Mouse (Mus musculus) heart, adult 11 months (tissue): Measurements from ENCODE around the gene Hectd1.
A peak's percentile ranks its signal among the peaks of the same experiment; 100 is the strongest.

Source experiments
- DNase-seq: peaks from one replicate; pipeline ENCODE4 v3.0.0; 2022

Hectd1 gene

GRCm38 (mm10) chr12:51843576-51844520 lies 14.5 kb upstream of the Hectd1 start:
- DNase-seq = no peak

DNA sequence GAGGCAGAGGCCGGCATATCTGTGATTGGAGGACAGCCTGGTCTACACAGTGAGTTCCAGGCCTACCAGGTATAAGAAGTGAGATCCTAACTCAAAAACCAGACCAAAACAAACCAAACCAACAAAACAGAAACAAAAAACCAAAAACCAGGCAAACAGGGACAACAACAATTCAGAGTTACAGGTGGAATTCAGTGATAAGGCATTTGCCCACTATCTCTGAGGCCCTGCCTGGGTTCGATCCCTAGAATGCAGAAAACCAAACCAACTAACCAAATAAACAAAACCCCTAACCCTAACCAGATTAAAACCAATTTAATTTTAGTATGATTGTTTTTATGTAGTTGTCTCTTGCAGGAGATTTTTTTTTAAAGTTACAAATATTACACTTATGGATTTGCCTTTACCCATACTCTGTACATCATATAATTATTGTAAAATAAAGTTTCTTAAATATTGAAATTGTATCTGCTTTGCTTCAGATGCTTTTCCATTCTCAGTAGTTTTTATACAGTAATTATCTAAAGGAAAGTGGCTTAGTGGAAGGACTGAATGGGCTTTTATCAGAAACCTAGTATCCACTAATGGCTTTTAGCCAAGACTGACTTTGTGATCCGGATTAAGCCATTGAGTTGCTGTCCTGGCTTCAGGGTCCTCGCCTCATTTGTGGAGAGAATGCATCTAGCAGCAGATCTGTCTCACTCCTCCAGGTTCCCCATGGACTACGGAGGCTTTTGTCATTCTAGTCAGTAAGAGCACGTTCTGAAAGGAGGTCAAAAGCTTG lies 12.9 kb upstream of the Hectd1 start:
- no peak for DNase-seq

DNA sequence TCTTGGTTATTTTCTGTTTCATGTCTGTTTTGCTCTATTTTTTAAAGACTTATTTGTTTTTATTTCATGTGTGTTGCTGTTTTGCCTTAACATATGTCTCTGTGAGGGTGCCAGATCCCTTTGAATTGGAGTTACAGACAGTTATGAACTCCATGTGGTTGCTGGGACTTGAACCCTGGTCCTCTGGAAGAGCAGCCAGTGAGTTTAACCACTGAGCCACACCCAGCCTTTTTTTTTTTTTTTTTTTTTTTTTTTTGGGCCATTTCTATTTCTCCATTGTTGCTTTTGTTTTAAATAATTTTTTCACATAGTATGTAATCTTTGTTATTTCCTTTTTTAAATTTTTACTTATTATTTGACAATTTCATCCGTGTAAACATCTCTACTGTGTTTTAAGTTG lies 10.5 kb upstream of the Hectd1 start:
- no peak for DNase-seq

DNA sequence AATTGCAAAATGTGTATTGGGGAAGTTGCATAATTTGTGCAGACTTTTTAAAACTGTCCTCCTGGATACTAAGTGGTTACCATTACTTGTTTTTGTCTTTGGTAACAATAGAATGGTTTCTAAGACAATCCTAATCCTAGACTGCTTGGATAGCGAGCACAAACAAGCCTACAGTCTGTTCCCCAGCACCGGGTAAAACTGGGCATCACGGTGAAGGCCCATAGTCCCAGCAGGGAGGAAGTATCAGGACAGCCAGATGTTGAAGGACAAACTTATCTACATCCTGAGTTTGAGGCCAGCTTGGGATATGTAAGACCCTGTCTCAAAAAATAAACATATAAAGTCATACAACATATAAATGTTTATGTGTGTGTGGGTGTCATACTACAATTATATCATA lies 5.9 kb upstream of the Hectd1 start:
- DNase-seq = no peak

GRCm38 (mm10) chr12:51831931-51832330 lies 2.6 kb upstream of the Hectd1 start:
- DNase-seq = peak; percentile 81

GRCm38 (mm10) chr12:51831296-51831695 lies 2.0 kb upstream of the Hectd1 start:
- peak; percentile 52 for DNase-seq

- DNase-seq = peak; percentile 86
Measured at GRCm38 (mm10) chr12:51830671-51831070, 1.3 kb upstream of the Hectd1 start.

DNA sequence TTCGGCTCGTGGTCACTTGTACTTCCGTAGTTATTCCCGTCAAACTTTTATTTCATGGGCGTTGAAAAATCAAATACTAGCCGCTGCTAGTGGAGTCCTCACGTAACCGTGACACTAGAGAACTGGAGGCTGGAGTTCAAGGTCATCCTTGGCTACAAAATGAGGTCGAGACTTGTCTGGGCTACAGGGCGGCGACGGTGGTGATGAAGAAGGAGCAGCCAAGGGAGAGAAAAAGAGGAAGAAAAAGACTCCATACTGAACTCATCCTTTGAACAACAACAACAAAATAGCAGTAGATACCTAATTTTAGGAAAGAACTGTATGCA lies 704 bp upstream of the Hectd1 start:
- no peak for DNase-seq

- DNase-seq = no peak
Measured at GRCm38 (mm10) chr12:51828716-51829289, 533 bp downstream of the Hectd1 start.

GRCm38 (mm10) chr12:51827958-51828650 lies 1.2 kb downstream of the Hectd1 start:
- no peak for DNase-seq

- DNase-seq = no peak
Measured at GRCm38 (mm10) chr12:51825338-51825737, 4.0 kb downstream of the Hectd1 start.

DNA sequence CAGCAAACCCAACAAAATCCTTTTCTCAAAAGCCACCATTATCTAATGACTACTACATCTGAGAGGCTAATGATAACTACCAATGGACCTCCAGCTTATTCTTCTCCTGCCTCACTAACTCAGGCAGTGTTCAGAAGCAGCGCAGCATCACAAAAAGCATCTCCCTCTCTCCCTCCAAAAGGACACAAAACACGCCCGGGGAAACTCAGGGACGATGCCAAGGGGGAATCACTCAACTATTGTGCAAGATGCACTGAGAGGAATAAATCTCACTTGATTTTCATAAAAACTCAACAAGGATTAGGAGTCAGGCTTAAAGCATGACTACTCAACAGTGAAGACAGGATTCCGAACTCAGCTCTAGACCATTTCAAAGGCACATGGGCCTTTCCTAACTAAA lies 6.0 kb downstream of the Hectd1 start:
- no peak for DNase-seq

DNA sequence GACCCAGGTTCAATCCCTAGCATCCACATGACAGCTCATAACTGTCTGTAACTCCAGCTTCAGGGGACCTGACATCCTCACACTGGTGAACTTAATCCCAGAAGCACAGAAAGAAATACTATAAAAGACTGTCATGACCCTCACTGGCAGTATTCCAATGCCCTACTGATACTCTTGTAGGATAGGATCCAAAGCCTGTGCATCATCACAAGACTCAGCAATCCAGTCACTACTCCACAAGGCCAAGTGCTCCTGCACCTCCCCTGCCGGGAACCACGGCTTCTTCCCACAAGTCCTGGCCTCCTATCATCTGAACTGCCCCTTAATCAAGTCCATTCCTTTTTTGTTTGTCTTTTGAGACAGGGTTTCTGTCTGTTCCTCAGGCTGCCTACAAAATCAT lies 6.5 kb downstream of the Hectd1 start:
- DNase-seq = no peak

GRCm38 (mm10) chr12:51822236-51822635 lies 7.1 kb downstream of the Hectd1 start:
- no peak for DNase-seq

GRCm38 (mm10) chr12:51821256-51821655 lies 8.1 kb downstream of the Hectd1 start:
- peak; percentile 93 for DNase-seq

DNA sequence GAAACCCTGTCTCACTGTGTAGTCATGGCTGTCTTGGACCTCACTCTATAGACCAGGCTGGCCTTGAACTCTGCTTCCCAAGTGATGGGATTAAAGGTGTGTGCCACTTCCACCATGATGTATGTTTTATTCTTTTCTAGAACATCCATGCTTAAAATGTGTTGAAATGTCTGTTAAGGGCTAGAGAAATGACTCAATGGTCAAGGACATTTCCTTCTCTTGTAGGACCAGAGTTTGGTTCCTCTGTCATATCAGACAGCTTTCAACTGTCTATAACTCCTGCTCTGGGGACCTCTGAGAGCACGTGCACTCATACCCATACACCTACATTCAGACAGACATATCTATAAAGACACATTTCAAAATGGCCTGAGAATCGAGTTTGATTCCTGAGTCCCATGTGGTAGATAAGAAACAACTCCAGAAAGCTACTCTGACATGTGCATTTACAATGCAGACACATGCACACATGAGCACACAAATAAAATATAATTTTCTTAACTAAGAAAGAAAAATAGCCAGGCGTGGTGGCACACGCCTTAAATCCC lies 9.3 kb downstream of the Hectd1 start:
- no peak for DNase-seq

- no peak for DNase-seq
Measured at GRCm38 (mm10) chr12:51817815-51818613, 11.3 kb downstream of the Hectd1 start.

DNA sequence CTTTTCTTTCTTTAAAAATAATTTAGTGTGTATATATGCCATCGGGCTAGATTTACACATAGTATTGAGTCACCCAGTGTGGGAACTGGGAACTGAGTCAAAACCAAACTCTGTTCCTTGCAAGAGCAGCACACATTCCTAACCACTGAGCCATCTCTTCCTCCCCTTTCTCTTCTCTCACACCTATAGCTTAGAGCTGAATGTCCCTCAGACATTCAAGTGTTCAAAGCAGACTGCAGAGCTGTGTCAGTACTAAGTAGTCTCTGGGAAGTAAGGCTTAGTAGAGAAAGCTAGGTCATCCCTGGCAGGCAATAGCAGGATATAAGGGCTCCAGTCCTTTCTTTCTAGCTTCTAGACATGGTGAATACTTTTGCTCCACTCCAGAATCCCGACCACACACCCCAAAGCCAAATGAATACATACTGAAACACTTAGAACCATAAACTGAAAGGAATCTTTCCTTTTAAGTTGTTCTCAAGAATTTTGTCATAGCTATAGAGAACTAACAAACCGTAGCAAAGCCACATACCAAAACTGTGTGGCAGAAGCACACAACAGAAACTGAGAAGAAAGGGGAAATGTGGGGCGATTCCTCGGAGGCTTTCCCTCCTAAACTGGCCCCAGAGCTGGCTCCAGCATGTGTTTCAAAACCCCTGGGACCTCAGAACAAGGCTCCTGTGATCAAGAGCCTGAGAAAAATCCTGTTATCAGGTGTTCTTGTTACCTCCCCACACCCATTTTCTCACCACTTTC lies 17.8 kb downstream of the Hectd1 start:
- peak; percentile 23 for DNase-seq

DNA sequence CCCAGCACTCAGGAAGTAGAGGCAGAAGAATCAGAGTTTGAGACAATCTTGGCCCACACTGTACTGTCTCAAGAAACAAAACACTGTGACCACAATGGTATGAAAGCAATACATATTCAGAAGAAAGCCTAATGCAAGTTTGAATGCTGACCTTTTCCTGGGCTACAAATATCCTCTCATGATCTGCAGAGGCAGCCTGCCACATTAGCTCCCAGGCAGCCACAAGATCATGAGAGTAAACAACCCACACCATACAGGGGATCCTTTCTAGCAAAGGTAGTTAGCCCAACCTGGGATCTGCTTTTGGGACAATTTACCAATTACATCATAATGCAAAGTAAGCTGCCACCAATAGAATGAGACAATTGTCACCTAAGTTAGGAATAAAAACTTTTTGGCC lies 18.8 kb downstream of the Hectd1 start:
- no peak for DNase-seq

DNA sequence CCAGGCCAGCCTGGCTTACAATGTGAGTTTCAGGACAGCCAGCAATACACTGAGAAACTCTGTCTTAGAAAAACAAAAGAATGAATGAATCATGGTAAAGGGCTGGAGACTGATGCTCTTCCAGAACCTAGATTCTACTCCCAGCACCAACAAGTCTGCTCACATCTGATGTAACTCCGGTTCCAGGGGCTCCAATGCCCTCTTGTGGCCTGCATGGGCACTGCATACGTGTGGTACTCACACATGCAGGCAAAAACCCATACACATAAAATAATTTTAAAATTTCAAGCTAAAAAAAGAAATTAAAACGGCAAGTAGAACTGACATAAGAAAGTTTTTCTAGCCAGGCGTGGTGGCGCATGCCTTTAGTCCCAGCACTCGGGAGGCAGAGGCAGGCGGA lies 44.5 kb downstream of the Hectd1 start:
- peak; percentile 11 for DNase-seq

DNA sequence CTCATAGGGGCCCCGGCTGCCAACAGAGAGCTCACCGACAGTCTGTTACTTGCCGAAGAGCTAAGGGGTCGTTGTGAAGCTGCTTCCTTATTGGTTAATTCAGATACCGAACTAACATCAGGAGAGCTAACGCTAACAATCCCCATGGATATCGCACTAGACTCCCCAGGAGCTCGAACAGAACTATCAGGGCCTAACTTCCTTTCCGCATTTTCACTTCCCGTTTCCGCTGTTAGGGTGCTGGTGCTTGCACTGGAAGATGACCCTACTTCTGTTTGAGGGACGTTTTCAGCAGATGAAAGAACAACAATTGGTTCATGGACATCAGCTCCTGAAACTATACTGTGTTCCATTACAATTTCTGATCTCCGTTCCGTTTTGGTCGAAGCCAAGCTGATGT lies 60.6 kb downstream of the Hectd1 start:
- peak; percentile 92 for DNase-seq
